Mouse (Mus musculus): ENCODE measurements around the gene Plekhh2. TPM values are rescaled to one million over a fixed set of nuclear protein-coding genes. Genes with fewer than 3 reads are reported as not detected.

Gene Plekhh2
- polyA plus RNA-seq (2016; fragmentation: Nextera tagmentation; extraction: Ambion mirVana): 3.5 and 3.8 TPM in 2 replicates

DNA sequence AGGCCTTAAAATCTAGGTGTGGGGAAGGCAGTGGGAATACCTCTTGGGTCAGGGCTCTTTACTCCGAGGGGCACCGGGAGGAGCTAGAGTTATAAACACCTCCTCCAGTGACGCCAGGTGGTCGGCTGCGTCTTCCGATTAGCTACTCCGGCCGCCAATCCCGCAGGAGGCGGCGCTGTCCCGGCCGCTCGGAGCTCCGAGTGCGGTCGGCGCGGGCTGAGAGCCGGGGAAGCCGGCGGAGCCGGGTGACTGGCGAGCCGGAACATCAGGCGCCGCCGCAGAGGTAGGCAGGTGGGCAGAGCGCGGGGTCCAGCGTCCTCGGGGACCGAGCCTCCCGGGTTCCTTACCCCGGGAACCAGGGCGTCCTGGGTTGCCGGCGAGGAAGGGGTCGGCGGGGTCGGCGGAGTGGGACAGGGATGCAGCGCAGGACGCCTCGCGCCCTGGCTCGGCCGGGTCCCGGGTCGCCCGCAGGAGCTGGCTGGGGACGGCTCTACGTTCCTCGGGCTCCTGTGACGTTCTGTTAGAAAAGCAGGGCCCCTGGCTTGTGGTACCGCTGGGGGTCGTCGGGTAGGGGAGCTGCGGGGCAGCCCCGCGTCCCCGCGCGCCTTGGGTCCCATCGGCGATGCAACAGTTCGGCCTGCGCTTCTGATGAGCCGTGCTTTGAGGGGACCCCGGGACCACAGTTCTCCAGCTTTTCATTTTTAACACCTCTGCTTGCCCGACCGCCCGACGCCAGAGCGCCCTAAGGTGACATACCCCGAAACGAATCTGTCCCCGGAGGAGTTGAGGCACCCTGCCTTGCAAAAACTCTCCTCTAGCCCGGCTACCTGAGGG lies at the start of gene Plekhh2:
Plekhh2 (plus strand) TSS at position 214 of the 834 bp plus-strand sequence.
- Histone ChIP-seq H3K4me3 (peak within 1 kb of the TSS; percentile 84), H3K4me1 (peaks cover 24% of the 10 kb centered on the region), H3K27me3 (ENCODE audit: poor library complexity, severe bottlenecking) (peaks cover 26% of the 10 kb centered on the region), H3K27ac (peak within 1 kb of the TSS; percentile 85), H3K36me3 (replicated peaks) (no peaks in the 10 kb centered on the region), H3K9me3 (no peaks in the 10 kb centered on the region)
- peak; percentile 83 for DNase-seq (ENCODE audit: extremely low spot score, low spot score)
- whole genome bisulfite sequencing: under 1% methylated on average over 79 of the region's 79 CpGs

- Histone ChIP-seq H3K27me3 (ENCODE audit: poor library complexity, severe bottlenecking) (no peaks in the 10 kb centered on the region), H3K9me3 (no peaks in the 10 kb centered on the region), H3K36me3 (replicated peaks) (peaks cover 10% of the 10 kb centered on the region), H3K27ac (peak within 1 kb of the TSS; percentile 93), H3K4me1 (peaks cover 24% of the 10 kb centered on the region), H3K4me3 (peak within 1 kb of the TSS; percentile 93)
- peak; percentile 98 for DNase-seq (ENCODE audit: extremely low spot score, low spot score)
- WGBS: under 1% methylated on average over 67 of the region's 67 CpGs
Observed at GRCm38 (mm10) chr17:84465753-84466608, 45.7 kb upstream of the Plekhh2 start, which contains the start of gene Thada. Thada (minus strand) TSS chr17:84466205.

GRCm38 (mm10) chr17:84474312-84474711 lies 37.4 kb upstream of the Plekhh2 start:
- Histone ChIP-seq H3K4me1 (no peaks in the 10 kb centered on the region), H3K9me3 (no peaks in the 10 kb centered on the region), H3K4me3 (no peak overlapping the region), H3K27me3 (ENCODE audit: poor library complexity, severe bottlenecking) (no peaks in the 10 kb centered on the region), H3K27ac (no peak overlapping the region), H3K36me3 (replicated peaks) (no peaks in the 10 kb centered on the region)
- 64% methylated on average over 4 of the region's 4 CpGs for WGBS
- DNase-seq (ENCODE audit: extremely low spot score, low spot score): no peak

DNA sequence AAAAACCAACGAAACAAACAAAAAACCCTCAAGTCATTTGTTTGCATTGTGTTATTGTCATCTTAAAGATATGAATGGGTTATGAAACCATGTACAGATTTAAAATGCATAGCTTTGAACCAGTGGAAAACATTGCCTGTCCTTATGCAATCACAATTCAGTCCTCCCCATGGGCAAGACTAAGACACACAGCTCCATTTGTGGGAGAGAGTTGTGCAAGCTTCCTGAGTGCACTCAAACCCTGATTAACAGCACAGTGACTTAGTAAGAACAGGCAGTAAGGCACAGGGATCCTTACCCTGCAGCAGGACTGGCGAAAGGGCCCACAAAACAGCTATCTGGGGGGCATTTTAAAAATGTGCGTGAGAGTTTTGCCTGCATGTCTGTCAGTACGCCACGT lies 34.5 kb upstream of the Plekhh2 start:
- no peak for DNase-seq (ENCODE audit: extremely low spot score, low spot score)
- no peak overlapping the region for H3K27ac ChIP-seq
- 92% methylated on average over 5 of the region's 5 CpGs for WGBS

DNA sequence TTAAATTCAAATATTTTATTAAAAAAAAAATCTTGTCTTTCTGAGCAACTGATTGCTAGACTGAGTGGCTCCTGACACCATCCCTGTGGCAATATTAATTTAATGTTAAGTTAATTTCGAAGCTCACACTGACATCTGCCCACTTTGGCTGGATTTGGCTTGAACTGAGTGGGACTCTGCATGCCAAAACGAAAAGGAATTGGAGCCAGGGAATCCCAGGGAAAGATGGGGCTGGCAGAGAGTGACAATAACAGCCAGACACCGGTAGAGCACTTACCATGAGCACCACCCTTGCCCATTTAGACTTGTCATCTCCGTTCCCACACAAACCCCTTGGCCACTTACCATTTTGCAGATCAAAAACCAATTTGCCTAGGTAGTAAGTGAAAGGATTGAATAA lies 33.4 kb upstream of the Plekhh2 start:
- WGBS: 84% methylated on average over 4 of the region's 4 CpGs
- no peaks in the 10 kb centered on the region for H3K27me3 ChIP-seq (ENCODE audit: poor library complexity, severe bottlenecking)
- no peak overlapping the region for H3K4me3 ChIP-seq

More for the DNA sequence above, 34.5 kb upstream of the Plekhh2 start:
- no peak overlapping the region for H3K4me3 ChIP-seq
- H3K27me3 ChIP-seq (ENCODE audit: poor library complexity, severe bottlenecking): no peaks in the 10 kb centered on the region
- no peaks in the 10 kb centered on the region for H3K9me3 ChIP-seq
- H3K4me1 ChIP-seq: peaks cover 14% of the 10 kb centered on the region
- H3K36me3 ChIP-seq (replicated peaks): no peaks in the 10 kb centered on the region

GRCm38 (mm10) chr17:84480464-84481355 lies 31.0 kb upstream of the Plekhh2 start:
- H3K36me3 ChIP-seq (replicated peaks): no peaks in the 10 kb centered on the region
- peaks cover 14% of the 10 kb centered on the region for H3K4me1 ChIP-seq
- H3K4me3 ChIP-seq: no peak overlapping the region
- H3K9me3 ChIP-seq: no peaks in the 10 kb centered on the region
- DNase-seq (ENCODE audit: extremely low spot score, low spot score): peak; percentile 24
- peak overlapping the region; percentile 67 for H3K27ac ChIP-seq
- WGBS: 58% methylated on average over 15 of the region's 15 CpGs
- H3K27me3 ChIP-seq (ENCODE audit: poor library complexity, severe bottlenecking): no peaks in the 10 kb centered on the region

More for the DNA sequence above, 33.4 kb upstream of the Plekhh2 start:
- Histone ChIP-seq H3K27ac (no peak overlapping the region), H3K36me3 (replicated peaks) (no peaks in the 10 kb centered on the region), H3K9me3 (no peaks in the 10 kb centered on the region), H3K4me1 (peaks cover 14% of the 10 kb centered on the region)
- no peak for DNase-seq (ENCODE audit: extremely low spot score, low spot score)

DNA sequence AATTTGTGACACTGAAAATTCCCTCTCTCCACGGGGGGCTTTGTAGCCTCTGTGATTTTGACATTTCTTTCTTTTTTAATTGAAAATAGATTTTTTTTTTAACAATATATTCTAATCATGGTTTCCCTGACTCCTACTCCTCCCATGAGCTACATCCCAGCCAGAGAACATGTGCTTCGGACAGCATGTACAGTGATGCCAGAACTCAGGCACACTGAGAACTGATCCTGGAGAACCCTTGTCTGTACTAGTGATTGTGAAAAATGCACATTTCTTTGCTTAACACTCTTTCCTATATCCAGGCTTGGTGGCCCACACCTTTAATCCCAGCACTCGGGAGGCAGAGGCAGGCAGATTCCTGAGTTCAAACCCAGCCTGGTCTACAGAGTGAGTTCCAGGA lies 28.9 kb upstream of the Plekhh2 start:
- Histone ChIP-seq H3K27ac (no peak overlapping the region), H3K36me3 (replicated peaks) (no peaks in the 10 kb centered on the region), H3K27me3 (ENCODE audit: poor library complexity, severe bottlenecking) (no peaks in the 10 kb centered on the region), H3K4me1 (peaks cover 14% of the 10 kb centered on the region), H3K4me3 (no peak overlapping the region), H3K9me3 (no peaks in the 10 kb centered on the region)
- WGBS: 87% methylated on average over 3 of the region's 3 CpGs
- DNase-seq (ENCODE audit: extremely low spot score, low spot score): no peak

GRCm38 (mm10) chr17:84483673-84484320 lies 27.9 kb upstream of the Plekhh2 start:
- H3K9me3 ChIP-seq: no peaks in the 10 kb centered on the region
- no peaks in the 10 kb centered on the region for H3K27me3 ChIP-seq (ENCODE audit: poor library complexity, severe bottlenecking)
- H3K4me3 ChIP-seq: no peak overlapping the region
- 83% methylated on average over 6 of the region's 6 CpGs for WGBS
- no peaks in the 10 kb centered on the region for H3K36me3 ChIP-seq (replicated peaks)
- no peak overlapping the region for H3K27ac ChIP-seq
- no peak for DNase-seq (ENCODE audit: extremely low spot score, low spot score)
- H3K4me1 ChIP-seq: peaks cover 14% of the 10 kb centered on the region

GRCm38 (mm10) chr17:84487415-84487814 lies 24.3 kb upstream of the Plekhh2 start:
- DNase-seq (ENCODE audit: extremely low spot score, low spot score): no peak
- no peaks in the 10 kb centered on the region for H3K36me3 ChIP-seq (replicated peaks)
- H3K27me3 ChIP-seq (ENCODE audit: poor library complexity, severe bottlenecking): no peaks in the 10 kb centered on the region
- WGBS: 90% methylated on average over 2 of the region's 2 CpGs
- H3K9me3 ChIP-seq: no peaks in the 10 kb centered on the region
- peaks cover 4% of the 10 kb centered on the region for H3K4me1 ChIP-seq
- no peak overlapping the region for H3K4me3 ChIP-seq
- no peak overlapping the region for H3K27ac ChIP-seq

DNA sequence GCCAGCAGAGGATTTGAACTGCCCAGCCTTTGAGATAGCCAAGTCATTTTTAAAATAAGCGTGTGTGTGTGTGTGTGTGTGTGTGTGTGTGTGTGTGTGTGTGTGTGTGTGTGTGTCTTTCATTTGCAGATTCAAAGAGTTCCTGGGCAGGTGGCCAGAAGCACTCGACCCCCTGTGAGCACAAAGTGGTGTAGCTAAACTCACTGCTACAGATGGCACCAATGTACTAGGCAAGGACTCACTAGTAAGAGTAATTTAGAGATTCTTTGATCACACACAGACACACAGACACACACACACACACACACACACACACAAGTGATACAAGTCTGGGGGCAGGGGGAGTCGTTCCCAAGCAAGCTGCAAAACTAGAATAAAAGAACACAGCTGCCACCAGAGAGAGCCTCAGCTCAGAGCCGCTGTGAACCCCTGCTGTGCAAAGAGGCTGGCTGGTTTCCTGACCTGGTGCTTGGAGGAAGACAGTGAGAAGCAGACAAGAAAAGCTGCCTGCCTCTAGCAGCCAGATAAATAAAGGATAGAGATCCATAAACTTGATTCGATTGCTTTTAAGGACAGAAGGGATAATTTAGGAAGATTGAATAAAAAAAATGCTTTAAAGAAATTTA lies 19.3 kb upstream of the Plekhh2 start:
- H3K4me3 ChIP-seq: no peak overlapping the region
- no peaks in the 10 kb centered on the region for H3K27me3 ChIP-seq (ENCODE audit: poor library complexity, severe bottlenecking)
- WGBS: 37% methylated on average over 5 of the region's 5 CpGs
- H3K9me3 ChIP-seq: no peaks in the 10 kb centered on the region
- no peak for DNase-seq (ENCODE audit: extremely low spot score, low spot score)
- H3K27ac ChIP-seq: no peak overlapping the region
- H3K36me3 ChIP-seq (replicated peaks): no peaks in the 10 kb centered on the region
- peaks cover 7% of the 10 kb centered on the region for H3K4me1 ChIP-seq

DNA sequence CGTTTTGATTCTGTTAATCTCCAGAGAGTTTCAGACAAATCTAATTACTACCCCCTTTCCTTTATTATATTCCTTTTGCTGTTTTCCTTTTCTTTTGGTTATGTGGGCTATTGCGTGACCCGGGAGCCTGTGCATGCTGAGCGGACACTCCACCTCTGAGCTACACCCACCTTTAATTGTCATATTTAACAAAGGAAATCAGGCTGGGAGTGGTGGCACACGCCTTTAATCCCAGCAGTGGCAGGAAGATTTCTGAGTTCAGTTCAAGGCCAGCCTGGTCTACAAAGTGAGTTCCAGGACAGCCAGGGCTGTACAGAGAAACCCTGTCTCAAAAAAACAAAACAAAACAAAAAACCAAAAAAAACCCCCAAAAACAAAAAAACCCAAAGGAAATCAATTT lies 14.7 kb upstream of the Plekhh2 start:
- Histone ChIP-seq H3K27ac (no peak overlapping the region), H3K27me3 (ENCODE audit: poor library complexity, severe bottlenecking) (no peaks in the 10 kb centered on the region), H3K4me3 (no peak overlapping the region), H3K36me3 (replicated peaks) (no peaks in the 10 kb centered on the region), H3K4me1 (peaks cover 15% of the 10 kb centered on the region), H3K9me3 (no peaks in the 10 kb centered on the region)
- DNase-seq (ENCODE audit: extremely low spot score, low spot score): no peak
- 87% methylated on average over 5 of the region's 5 CpGs for WGBS

Data from forebrain, embryonic 10.5 days (tissue).